Mouse (Mus musculus) right cerebral cortex, adult 18-20 months (tissue): ENCODE data around the gene Cdhr3.

Experiments
- DNase-seq: peaks from one replicate; pipeline ENCODE4 v3.0.0; 2022; ENCODE audit warnings: mixed read lengths

Gene Cdhr3

DNA sequence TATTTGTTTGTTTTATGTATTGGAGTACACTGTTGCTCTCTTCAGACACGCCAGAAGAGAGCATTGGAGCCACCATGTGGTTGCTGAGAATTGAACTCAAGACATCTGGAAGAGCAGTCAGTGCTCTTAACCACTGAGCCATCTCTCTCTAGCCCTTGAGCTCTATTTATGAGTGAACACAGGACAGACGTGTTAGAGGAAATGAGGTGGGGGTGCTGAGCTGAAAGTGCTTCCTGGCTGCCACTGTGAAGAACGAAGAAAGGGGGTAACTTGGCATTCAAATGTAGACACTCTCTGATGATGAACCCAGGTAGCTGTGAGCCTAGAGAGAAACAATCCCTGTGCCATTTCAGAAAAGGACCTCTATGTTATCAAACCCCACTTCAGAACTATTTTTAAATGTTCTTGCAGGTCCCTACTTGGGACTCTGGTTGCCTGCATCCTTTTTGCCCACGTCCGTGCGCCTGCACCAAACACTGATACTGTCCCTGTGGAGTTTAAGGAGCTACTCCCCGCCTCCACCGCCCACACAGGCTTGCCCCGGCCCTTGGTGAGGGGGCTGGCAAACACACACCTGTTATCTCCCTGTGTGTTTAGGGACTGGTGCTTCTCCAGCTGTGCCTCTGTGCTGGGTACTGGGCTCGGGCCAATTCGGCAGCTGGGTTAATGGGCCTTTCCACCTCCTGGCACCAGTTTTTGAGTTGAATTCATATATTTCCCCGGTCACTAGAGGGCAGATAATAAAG is 58.2 kb downstream of the Cdhr3 start:
- no peak for DNase-seq

DNA sequence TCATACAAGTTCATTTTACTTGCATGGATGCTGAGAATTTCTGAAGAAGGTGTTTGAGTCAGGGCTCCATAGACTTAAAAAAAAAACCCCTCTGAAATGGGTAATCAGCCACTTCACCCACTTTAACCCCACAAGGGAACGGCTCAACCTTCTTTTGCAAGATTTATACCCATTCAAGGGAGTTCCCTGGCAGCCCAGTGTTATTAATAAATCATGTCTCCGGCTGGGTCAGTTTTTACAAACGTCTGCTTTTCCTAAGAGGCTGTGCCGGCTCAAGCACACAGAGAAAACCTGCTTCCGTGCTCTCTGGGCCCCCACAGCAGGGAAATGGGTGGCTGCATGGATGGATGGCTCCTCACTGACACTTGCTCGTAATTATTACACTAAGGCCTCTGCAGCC is 59.5 kb downstream of the Cdhr3 start:
- DNase-seq = no peak

DNA sequence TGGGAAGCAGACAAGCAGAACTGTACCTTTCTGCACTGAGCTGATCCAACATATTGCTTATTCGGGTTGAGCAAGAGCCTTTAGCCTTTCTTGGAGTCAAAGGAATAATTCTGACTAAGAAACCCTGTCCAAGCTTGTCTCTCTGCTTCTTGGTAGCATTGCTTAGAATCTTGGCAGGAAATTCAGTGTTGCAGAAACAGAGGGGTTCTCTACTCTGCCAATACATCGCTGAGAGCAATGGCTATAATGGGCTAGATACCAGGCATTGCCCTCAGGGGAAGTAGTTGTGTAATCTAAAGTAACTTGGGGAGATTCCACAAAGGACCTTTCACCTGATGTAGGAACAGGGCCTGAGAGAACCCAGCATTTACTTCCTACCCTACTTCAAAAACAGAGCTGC is 62.1 kb downstream of the Cdhr3 start:
- no peak for DNase-seq

DNA sequence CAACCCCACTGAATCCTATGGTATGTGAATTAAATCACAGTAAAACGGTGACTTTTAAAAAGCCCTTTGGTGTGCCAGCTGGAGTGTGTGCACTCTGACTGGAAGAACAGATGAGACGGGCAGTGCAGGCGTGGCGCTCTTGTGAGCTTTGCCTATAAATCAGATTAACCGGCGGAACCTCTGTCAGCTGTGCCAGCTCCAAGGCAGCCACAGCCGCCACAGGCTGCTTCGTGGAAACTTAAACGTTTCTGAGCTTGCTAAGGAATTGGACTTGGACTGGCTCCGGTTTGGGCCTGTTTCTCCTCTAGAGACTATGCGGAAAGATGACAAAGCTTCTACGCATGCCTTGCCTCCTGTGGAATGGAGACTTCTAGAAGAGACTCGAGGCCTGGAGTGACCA is 62.6 kb downstream of the Cdhr3 start:
- DNase-seq = no peak

DNA sequence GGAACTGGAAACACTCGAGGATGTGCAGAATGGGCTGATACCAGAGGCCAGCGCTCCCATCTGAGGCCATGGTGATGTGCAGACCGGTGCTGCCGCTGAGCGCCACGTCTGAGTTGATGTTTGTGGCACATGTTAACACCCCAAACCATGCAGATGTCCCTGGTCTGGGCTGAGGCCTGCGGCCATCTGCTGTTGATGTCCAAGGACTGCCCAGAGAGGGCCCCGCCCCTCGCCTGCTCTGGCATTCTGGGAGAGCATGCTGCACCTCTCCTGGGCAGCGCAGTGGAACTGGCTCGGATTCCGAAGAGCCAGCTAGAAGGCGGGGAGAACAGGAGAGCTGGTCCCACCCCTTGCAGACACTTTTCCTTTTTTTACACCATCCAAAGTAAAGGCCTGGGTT is 64.0 kb downstream of the Cdhr3 start:
- DNase-seq = no peak

DNA sequence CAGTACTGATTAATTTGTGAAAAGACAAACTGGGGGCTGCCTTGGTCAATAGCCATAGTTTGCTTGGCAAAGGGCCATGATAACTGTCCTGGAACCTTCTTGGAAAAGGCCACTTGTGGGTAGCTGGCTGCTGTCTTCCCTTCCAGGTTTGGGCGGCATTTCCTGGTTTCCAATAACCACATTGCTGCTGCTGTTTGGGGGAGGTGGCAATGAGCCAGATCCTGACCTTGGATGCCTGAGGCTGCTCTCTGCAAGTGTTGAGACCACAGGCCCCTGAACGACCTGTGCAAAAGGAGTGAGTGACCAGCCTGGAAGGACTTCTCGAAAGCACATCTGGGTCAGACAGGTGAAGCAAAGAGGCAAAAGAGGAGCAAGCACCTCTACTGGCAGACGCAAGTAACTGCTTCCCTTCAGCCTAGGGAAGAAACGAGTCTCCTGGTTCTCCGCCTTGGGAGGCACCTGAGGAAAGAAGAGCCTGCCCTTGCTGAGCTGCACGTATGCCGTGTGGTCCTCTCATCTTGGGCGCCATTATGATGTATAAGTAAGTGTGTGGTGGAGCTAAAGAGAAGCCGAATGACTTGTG is 64.5 kb downstream of the Cdhr3 start:
- no peak for DNase-seq

DNA sequence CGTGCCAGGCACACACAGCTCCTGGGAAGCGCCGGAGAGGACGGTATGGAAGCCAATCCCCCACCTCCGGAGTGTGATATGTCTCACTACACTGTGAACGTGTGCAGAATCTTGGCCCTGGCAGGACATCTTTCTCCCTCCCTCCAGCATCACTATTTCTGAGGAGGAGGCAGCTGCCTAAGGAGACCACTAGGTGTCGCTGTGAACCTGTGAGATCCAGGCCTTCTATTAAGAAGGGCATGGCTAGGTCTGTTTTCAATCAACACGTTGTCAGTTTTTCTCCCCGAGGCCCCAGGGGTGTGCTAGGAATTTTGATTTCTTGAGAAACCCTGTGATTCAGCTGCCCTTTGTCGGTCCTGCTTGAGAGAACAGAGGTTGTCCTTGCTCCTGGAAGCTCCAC is 65.6 kb downstream of the Cdhr3 start:
- DNase-seq = peak; percentile 82

DNA sequence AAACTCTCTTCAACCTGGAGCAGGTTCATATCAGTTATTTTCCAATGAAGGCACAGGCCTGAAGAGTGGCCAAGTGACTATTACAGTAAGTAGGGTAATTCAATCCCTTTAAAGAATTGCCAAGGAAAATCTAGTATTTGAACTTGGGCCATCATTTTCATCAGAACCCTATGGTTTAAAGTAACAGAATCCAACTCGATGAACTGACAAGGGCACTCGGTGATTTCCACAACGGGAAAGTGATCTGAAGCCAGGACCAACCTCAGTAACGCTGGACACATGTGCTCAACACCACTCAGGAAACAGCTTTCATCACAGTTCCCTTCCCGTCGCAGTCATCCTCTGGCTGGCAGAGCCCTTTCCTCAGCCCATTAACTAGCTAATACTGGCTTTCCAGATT is 68.2 kb downstream of the Cdhr3 start:
- no peak for DNase-seq

DNA sequence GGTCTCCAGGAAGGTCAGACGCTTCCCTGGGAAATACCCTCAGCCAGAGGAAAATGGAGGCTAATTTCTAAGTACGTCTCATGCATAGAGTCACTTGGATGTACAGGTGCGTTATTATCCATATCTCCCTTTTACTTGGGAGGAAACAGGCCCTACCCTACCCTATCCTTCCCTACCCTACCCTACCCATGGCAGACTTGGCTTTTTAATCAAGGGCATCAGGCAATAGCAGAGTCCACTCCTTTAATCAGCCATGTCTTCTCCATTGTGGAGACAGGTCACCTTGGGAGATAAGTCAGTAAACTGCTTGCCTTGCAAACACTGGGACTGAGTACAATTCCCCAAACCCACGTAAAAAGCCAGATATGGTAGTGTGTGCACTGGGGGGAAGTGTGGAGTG is 70.9 kb downstream of the Cdhr3 start:
- no peak for DNase-seq

DNA sequence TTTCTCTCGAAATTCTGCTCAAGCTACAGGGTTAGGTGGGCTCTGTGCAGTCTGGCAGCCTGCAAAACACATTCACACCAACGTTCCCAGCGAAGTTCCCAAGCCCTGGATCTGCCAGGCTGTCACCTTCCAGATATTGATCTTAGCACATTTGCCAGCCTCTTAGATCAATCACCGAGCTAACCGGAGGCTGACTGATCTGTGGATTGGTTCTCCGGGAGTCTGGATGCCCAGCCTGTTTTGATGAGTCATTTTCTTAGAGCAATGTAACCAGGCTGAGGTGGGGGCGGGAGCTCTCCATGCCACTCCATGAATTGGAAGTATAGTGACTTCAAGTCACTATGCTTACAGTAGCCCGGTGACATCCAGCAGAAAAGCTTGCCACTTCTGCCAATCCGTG is 71.5 kb downstream of the Cdhr3 start:
- DNase-seq = peak; percentile 48

DNA sequence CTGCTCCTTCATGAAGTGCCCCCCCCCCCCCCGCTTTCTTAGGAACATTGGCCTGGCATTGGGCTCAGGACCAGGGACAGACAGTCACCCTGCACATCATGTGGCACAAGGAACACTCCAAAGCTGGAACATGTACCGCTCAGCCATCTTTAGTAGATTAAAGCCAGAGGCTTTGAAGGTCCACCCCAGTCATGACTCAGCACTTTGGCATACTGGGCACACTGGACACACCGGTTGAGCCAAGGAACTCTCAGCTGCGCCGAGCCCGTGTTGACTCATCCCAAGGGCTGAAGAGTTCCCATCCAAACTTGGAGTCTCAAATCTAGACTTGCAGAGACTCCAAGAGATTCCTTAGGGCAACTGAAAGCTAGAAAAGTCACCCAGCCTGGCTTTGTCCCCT is 72.7 kb downstream of the Cdhr3 start:
- no peak for DNase-seq

DNA sequence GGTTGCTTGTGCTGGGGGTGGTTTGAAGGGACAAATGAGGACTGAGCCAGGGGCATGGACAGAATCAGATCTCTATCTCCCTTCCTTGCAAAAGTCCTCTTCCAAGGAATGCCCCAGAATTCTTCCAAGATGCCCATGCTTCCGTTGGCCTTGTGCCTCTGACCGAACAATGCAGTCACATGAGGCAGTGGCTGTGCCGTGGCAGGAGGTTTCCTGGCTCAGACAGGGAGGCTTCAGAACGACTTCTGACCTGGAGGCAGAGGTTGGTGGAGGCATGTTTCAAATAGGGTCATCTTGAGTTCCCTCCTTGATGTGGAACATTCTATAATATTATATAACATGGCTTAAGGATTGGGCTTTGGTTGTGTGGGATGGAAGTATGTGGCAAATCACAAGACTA is 74.1 kb downstream of the Cdhr3 start:
- DNase-seq = no peak

DNA sequence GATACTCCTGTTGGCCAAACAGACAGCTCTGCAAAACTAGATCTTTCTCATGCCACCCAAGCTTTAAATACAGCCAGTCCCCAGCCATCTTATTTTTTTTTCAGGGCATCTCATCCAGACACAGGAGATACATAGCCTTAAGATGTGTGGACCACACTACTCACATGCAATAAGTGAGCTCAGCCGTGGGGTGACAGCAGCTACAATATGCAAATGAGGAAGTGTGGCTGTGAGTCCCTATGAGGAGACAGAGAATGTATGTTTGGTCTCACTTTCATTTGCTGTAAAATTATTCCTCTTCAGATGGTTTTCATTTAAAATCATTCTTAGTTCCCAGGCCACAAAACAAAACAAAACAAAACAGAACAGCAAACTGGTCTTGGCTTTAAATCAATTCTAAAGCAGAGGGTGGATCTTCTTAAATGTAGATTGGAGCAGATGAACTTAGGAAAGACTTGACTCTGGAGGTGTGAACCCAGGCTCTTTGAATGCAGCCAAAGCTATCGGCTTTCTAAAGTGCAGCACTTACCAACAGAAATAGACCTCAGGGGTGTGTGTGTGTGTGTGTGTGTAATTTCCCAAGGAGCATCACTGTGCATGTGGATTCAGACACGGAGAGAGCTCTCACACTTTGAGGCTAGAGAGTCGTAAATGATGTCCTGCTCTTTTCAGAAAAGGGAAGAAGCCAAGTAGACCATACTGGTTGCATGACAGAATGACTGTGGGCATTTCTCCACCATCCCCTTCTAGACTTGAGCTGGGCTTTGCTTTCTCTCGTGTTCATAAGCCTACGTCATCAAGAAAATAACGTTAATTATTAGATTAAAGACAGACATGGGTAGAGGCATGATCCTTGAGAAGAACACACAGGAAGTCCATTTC is 75.6 kb downstream of the Cdhr3 start:
- DNase-seq = no peak

DNA sequence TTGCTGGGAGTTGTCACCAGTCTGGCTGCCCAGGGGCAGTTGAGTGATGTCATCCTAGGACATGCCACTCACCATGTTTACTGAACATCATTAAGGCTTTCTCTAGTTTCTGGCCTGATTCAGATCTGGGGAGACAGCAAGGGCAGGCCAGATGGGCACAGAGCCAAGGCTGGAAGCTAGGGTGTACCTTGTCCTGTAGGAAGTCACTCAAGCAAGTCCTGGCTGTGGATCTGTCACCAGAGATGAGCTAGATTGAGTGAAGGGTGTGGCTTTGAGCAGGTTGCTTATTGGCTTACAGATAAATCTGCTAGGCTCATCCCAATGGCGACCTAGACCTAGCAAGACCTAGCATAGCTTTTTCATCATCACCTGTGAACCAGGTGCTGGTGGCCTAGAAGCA is 77.6 kb downstream of the Cdhr3 start:
- DNase-seq = no peak

DNA sequence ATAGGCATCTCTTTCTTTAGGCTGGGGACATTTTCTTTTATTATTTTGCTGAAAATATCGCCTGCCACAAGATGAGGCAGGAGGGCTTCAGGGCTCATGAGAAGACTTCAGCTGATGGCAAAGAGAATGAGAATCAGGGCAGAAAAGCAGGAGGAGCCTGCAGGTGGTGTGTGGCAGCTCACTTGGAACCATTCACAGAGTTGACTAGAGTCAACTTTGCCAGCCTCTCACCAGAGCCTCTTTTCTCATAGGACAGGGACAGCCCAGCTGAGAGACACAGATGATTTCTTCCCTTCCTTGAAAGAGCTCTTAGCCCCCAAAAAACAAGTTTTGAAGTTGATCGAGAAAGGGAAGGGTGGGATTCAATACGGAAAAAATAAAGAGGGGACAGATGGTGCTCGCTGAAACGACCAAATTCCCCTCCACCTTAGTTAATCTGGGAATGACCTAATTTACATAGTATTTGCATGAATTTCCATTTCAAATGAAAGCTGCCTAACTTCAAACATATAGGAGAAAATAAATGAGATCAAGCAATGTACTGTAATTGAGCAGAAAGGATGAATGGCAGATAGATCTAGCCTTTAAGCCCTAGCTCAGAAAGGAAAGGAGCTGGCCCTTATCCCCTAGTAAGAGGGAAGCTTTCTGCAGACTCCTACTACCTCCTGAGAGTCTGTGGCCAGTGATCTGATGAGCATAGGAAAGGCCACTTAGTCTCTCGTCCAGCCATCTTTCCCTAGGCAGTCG is 78.5 kb downstream of the Cdhr3 start:
- DNase-seq = no peak

DNA sequence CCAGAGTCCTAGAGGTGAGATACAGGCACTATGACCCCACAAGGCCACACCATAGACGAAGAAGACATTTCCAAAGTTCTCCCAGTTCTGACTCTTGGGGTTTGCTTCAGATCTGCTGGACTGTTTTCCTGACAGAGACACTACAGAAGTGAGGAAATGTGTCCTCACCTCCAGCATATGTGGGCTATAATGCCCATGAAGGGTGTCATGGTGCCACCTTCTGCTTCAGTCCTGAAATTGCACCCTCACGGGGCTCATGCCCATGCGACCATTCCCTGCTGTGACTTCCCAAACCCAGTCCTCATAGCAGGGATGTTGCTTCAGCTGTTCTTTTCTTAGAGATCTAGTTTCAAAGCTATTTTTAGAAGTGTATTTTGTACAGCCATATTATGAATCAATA is 82.6 kb downstream of the Cdhr3 start:
- peak; percentile 30 for DNase-seq

DNA sequence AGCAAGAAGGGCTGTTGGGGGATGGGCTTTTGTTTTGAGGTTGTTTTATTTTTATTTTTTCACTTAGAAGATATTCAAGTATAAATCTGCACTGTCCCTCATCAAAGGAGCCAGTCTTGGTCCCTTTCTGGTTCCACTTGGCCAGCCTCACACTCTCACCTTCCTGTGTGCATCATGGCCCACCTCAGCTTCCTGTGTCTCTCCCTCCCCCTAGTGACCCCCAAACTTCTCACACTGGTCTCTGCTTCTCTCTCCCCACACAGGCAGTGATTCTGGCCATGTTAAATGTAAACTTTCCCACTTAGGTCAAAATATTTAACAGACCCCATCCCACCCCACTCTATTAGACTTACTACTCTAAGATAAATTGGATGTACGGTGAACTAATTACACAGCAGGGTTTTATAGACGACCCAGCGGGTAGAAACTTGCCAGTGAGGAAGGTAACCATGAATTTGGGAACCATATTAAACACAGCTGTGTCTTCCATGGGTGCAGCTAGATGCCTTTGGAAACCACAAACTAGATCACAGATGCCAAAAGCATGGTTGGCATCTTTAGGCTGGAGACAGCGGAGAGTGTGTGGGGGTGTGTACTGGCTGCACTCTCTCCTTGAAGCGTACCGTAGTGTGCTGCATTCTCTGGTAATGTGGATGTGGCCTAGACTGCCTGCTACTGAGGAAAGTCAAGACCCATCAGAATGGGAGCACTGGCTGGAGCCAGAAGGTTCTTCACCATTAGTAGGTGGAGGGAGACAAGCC is 83.3 kb downstream of the Cdhr3 start:
- DNase-seq = no peak

DNA sequence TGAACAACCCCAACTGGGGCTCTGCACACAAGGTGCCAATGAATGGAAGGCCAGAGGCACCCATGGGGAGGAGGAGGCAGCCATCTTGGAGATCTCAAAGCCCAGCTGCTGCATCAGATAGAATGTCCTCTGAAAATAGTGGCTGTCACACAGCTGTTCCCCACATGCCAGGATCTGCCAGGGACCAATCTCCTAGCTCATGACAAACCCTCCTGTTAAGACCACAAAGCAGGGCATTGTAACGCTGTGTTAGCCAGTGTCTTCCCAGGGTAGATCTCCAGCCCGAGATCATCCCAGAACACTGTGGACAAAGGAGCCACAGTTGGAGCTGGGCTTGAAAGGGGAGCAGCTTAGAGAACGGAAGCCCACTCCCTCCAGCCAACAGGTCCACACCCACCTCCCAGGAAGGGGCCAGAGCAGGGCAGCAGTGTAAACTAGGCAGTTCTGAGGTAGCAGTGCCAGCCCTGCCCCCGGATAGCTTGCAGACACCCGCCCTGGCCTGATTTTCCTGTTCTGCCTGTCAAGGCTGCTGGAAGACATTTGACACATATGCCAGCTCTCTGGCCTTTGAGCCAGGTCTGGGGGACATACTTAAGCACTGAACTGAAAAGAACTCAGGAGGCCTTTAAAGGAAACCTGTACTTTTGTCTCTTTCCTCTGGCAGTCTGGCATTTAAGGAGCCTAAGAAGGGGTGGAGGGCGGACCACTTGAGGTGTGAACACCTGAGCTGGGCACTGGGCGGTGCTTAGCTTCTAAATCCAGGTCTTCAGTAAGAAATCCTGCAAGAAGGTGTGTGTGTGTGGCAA is 84.2 kb downstream of the Cdhr3 start:
- peak; percentile 18 for DNase-seq

DNA sequence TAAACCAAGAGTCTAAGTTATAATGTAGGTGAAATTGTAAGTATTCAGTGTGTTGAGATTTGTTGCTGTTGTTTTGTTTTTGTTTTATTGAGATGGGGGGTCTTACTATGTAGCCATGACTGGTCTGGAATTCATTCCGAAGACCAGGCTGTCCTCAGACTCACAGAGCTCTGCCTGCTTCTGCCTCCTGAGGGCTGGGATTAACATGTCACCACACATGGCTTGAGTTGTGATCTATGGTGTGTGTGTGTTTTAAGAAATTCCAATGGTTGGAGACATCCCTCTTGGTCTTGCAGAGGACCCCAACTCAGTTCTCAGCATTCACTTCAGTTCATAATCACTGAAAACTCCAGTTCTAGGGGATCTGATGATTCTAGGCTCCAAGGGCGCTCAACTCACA is 85.5 kb downstream of the Cdhr3 start:
- no peak for DNase-seq

DNA sequence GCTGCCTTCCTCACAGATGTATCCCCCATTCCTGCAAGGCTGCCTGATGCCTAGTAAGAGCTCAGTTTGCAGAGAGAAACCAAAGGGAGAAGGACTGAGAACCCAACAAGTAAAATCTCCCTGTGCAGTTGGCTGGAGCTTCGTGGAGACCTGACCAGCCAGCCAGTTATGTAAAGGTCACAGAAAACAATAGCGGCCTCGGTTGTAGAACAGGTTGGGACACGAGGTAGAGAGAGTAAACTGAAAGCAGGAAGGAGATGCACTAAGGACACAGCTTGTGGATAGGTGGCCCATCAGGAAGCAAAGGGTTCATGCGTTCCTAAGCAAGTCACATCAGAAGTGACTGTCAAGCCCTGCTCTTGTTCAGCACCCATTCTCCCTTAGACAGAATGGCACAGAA is 86.8 kb downstream of the Cdhr3 start:
- no peak for DNase-seq

DNA sequence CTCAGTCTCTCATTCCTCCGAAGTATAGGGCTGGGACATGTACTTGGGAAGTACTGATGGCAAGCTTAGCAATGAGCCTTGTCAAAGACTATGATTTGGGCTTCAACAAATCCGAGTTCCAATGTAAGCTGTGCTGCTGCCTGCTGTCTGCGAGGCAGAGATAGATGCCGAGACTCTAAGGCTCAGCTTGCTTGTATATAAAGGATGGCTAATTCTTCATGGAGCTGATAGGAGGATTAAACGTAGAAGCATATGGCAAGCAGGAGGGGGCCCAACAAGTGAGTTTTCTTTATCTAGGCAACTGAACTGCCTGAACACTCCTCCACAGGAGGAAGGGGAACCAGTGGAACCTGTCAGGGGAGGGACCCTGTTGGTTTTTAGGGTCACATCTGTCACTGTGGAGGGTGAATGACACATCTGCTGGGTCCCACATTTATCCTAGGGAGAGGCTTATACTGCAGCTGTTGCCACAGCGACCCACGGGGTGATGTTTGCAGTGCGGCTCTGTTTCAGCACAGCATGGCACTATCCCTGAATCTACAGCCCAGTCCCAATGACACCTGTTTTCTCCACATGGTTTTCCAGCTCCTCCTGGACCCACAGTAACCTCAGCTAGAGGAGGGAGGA is 89.2 kb downstream of the Cdhr3 start:
- no peak for DNase-seq
